Mouse (Mus musculus): ENCODE measurements at regions not wholly inside any gene's neighbourhood (a gene's known extent, or its start where the extent isn't known, plus 50 kb on each side); places are given as distances from the start of the nearest gene placed in this dataset.

- no peak for DNase-seq (ENCODE audit: low read depth, low spot score)
Observed at GRCm38 (mm10) chr15:67750582-67750981, 1249.9 kb upstream of the Lrrc6 start.

GRCm38 (mm10) chr15:67743332-67743731 is 1242.6 kb upstream of the Lrrc6 start:
- DNase-seq (ENCODE audit: low read depth, low spot score), result peak; percentile 26

GRCm38 (mm10) chr15:67732988-67733387 is 1232.3 kb upstream of the Lrrc6 start:
- DNase-seq (ENCODE audit: low read depth, low spot score), result no peak

- peak; percentile 37 for DNase-seq (ENCODE audit: low read depth, low spot score)
Observed at GRCm38 (mm10) chr15:67729492-67729891, 1228.8 kb upstream of the Lrrc6 start.

GRCm38 (mm10) chr15:67725239-67725638 is 1224.5 kb upstream of the Lrrc6 start:
- DNase-seq (ENCODE audit: low read depth, low spot score), result peak; percentile 18

- DNase-seq (ENCODE audit: low read depth, low spot score), result no peak
Observed at GRCm38 (mm10) chr15:67714203-67714602, 1213.5 kb upstream of the Lrrc6 start.

- no peak for DNase-seq (ENCODE audit: low read depth, low spot score)
Observed at GRCm38 (mm10) chr15:67686140-67686539, 1185.4 kb upstream of the Lrrc6 start.

- no peak for DNase-seq (ENCODE audit: low read depth, low spot score)
Observed at GRCm38 (mm10) chr15:67673276-67673675, 1172.6 kb upstream of the Lrrc6 start.

- DNase-seq (ENCODE audit: low read depth, low spot score), result no peak
Observed at GRCm38 (mm10) chr15:67636155-67636554, 1135.4 kb upstream of the Lrrc6 start.

GRCm38 (mm10) chr15:67626704-67627287 is 1126.1 kb upstream of the Lrrc6 start:
- DNase-seq (ENCODE audit: low read depth, low spot score), result no peak

- no peak for DNase-seq (ENCODE audit: low read depth, low spot score)
Observed at GRCm38 (mm10) chr15:67611896-67612295, 1111.2 kb upstream of the Lrrc6 start.

- peak; percentile 21 for DNase-seq (ENCODE audit: low read depth, low spot score)
Observed at GRCm38 (mm10) chr15:67598426-67598825, 1097.7 kb upstream of the Lrrc6 start.

- no peak for DNase-seq (ENCODE audit: low read depth, low spot score)
Observed at GRCm38 (mm10) chr15:67576581-67576980, 1075.9 kb upstream of the Lrrc6 start.

GRCm38 (mm10) chr15:67571614-67572013 is 1070.9 kb upstream of the Lrrc6 start:
- no peak for DNase-seq (ENCODE audit: low read depth, low spot score)

GRCm38 (mm10) chr15:67557304-67557703 is 1056.6 kb upstream of the Lrrc6 start:
- DNase-seq (ENCODE audit: low read depth, low spot score), result no peak

GRCm38 (mm10) chr15:67551911-67552310 is 1051.2 kb upstream of the Lrrc6 start:
- no peak for DNase-seq (ENCODE audit: low read depth, low spot score)

GRCm38 (mm10) chr15:67546896-67547400 is 1046.2 kb upstream of the Lrrc6 start:
- DNase-seq (ENCODE audit: low read depth, low spot score), result peak; percentile 67

GRCm38 (mm10) chr15:67545745-67546144 is 1045.0 kb upstream of the Lrrc6 start:
- DNase-seq (ENCODE audit: low read depth, low spot score), result no peak

GRCm38 (mm10) chr15:67513722-67514121 is 1013.0 kb upstream of the Lrrc6 start:
- DNase-seq (ENCODE audit: low read depth, low spot score), result no peak

- no peak for DNase-seq (ENCODE audit: low read depth, low spot score)
Observed at GRCm38 (mm10) chr15:67495001-67495658, 994.4 kb upstream of the Lrrc6 start.

GRCm38 (mm10) chr15:67481733-67482132 is 981.0 kb upstream of the Lrrc6 start:
- no peak for DNase-seq (ENCODE audit: low read depth, low spot score)

- DNase-seq (ENCODE audit: low read depth, low spot score), result no peak
Observed at GRCm38 (mm10) chr15:67474325-67474724, 973.6 kb upstream of the Lrrc6 start.

- DNase-seq (ENCODE audit: low read depth, low spot score), result no peak
Observed at GRCm38 (mm10) chr15:67472979-67473378, 972.3 kb upstream of the Lrrc6 start.
